Mouse (Mus musculus) intestine, postnatal 0 days (tissue): ENCODE measurements around the gene Lbhd1. TPM values are rescaled to one million over a fixed set of nuclear protein-coding genes. Genes with fewer than 3 reads are reported as not detected.

ENCODE experiments used
- ATAC-seq: fragments of 200-750 bp; cut with Nextera tagmentation; 2 replicates; pipeline ENCODE4 v1.8.0; 2017; ENCODE audit warnings: mild to moderate bottlenecking, moderate TSS enrichment, moderate library complexity
- H3K27ac ChIP-seq: fragments of 300-500 bp; sonication (generic); 2 replicates; pipeline ENCODE4 v1.5.1; 2014; ENCODE audit warnings: mild to moderate bottlenecking, low read depth, low read length, moderate library complexity
- H3K27me3 ChIP-seq: fragments of 300-500 bp; sonication (generic); replicated peaks from 2 replicates; pipeline ENCODE4 v1.6.1; 2014; ENCODE audit warnings: low read length, mixed read lengths; ENCODE audit not compliant: control insufficient read depth, insufficient read depth
- H3K36me3 ChIP-seq: fragments of 300-500 bp; sonication (generic); 2 replicates; pipeline ENCODE4 v1.6.1; 2014; ENCODE audit warnings: mild to moderate bottlenecking, moderate library complexity; ENCODE audit not compliant: control insufficient read depth, insufficient read depth
- H3K4me1 ChIP-seq: fragments of 300-500 bp; sonication (generic); replicated peaks from 2 replicates; pipeline ENCODE4 v1.6.1; 2014; ENCODE audit warnings: antibody characterized with exemption, low read length, mixed read lengths; ENCODE audit not compliant: control insufficient read depth, insufficient read depth
- H3K4me2 ChIP-seq: fragments of 300-500 bp; sonication (generic); replicated peaks from 2 replicates; pipeline ENCODE4 v1.6.1; 2014; ENCODE audit warnings: low read depth, mild to moderate bottlenecking, moderate library complexity
- H3K4me3 ChIP-seq: fragments of 300-500 bp; sonication (generic); 2 replicates; pipeline ENCODE4 v1.5.1; 2014; ENCODE audit warnings: low read depth, low read length
- H3K9ac ChIP-seq: fragments of 300-500 bp; sonication (generic); 2 replicates; pipeline ENCODE4 v1.6.1; 2014; ENCODE audit warnings: mild to moderate bottlenecking, low read depth, low read length
- H3K9me3 ChIP-seq: fragments of 300-500 bp; sonication (generic); 2 replicates; pipeline ENCODE4 v1.6.1; 2016; ENCODE audit warnings: mixed run types; ENCODE audit not compliant: control insufficient read depth
- CTCF ChIP-seq: sonication (generic); IDR thresholded peaks from 2 replicates; pipeline ENCODE4 v1.5.1; 2016; ENCODE audit warnings: low read depth, mild to moderate bottlenecking, control low read depth, antibody characterized with exemption, moderate library complexity
- WGBS: fragments of 180-500 bp; shearing (Covaris S2); extraction: QIAGEN DNeasy Blood & Tissue Kit; methylation state at CpG from one replicate; pipeline ENCODE4 v1.1.7; 2014; 5-methylcytosine and 5-hydroxymethylcytosine counted together
- microRNA-seq: library from miRNA; unstranded; fragments of <30 nt; microRNA quantifications from one replicate; pipeline ENCODE4, GENCODE M21; 2016
- polyA plus RNA-seq: library from polyadenylated mRNA; unstranded; fragments of >200 nt; fragmentation: Nextera tagmentation; extraction: Ambion mirVana; gene quantifications from 2 replicates; pipeline ENCODE4 v1.2.1, GENCODE M21; 2015

The Lbhd1 gene
- polyA plus RNA-seq, 1 experiment from 2014 or later = 44.6 TPM

- H3K27ac ChIP-seq = peak within 1 kb of the TSS; percentile 98
- H3K4me2 ChIP-seq = peak within 1 kb of the TSS; percentile 81
- TF ChIP-seq CTCF = peak; percentile 51
- H3K36me3 ChIP-seq = peaks cover 43% of the 10 kb centered on the region
- no peaks in the 10 kb centered on the region; the same call in 1 of the 2 replicates for H3K4me1 ChIP-seq
- peak within 1 kb of the TSS; percentile 98 for H3K9ac ChIP-seq
- ATAC-seq = peak; percentile 94
- no peaks in the 10 kb centered on the region for H3K9me3 ChIP-seq
- under 1% methylated on average over 64 of the region's 64 CpGs for WGBS
- peak within 1 kb of the TSS; percentile 83 for H3K4me3 ChIP-seq
- no peaks in the 10 kb centered on the region for H3K27me3 ChIP-seq
Measured at GRCm38 (mm10) chr19:8941515-8942217, 58.1 kb downstream of the Lbhd1 start, which contains the start of gene Mta2. TSS of gene Mta2 (plus strand) at chr19:8941875.

Small RNAs within 50 kb of the gene (microRNA-seq; reads per million reads assigned to microRNA genes)
- gene Mir5136 = not detected

Other genes starting within 250 kb of the Lbhd1 start
- 0.78 and 0.98 TPM in 2 replicates for gene Chrm1, start 219.9 kb upstream of the Lbhd1 start, polyA plus RNA-seq
- 237 and 283 TPM in 2 replicates for gene Slc3a2, start 160.4 kb upstream of the Lbhd1 start, polyA plus RNA-seq
- 32.8 and 33.4 TPM in 2 replicates for gene Wdr74, start 147.9 kb upstream of the Lbhd1 start, polyA plus RNA-seq
- gene 1700092M07Rik, start 143.0 kb upstream of the Lbhd1 start, polyA plus RNA-seq = 0.50 and 0.56 TPM in 2 replicates
- 83.4 and 89.2 TPM in 2 replicates for gene Stx5a, start 142.3 kb upstream of the Lbhd1 start, polyA plus RNA-seq
- gene Nxf1, start 126.7 kb upstream of the Lbhd1 start, polyA plus RNA-seq = 54.5 and 57.2 TPM in 2 replicates
- gene Tmem223, start 112.7 kb upstream of the Lbhd1 start, polyA plus RNA-seq = 136 and 137 TPM in 2 replicates
- 93.5 and 97.4 TPM in 2 replicates for gene Tmem179b, start 109.3 kb upstream of the Lbhd1 start, polyA plus RNA-seq
- 12.0 and 13.2 TPM in 2 replicates for gene Taf6l, start 97.3 kb upstream of the Lbhd1 start, polyA plus RNA-seq
- gene Polr2g, start 85.2 kb upstream of the Lbhd1 start, polyA plus RNA-seq = 114 and 115 TPM in 2 replicates
- 1.9 and 2.0 TPM in 2 replicates for gene Zbtb3, start 81.2 kb upstream of the Lbhd1 start, polyA plus RNA-seq
- gene Ttc9c, start 64.4 kb upstream of the Lbhd1 start, polyA plus RNA-seq = 18.2 and 19.9 TPM in 2 replicates
- 5.4 and 6.0 TPM in 2 replicates for gene Hnrnpul2, start 63.7 kb upstream of the Lbhd1 start, polyA plus RNA-seq
- not detected in 2 replicates for gene AC129217.1, start 54.0 kb upstream of the Lbhd1 start, polyA plus RNA-seq
- gene Bscl2, start 46.3 kb upstream of the Lbhd1 start, polyA plus RNA-seq = 43.2 and 47.2 TPM in 2 replicates
- 9.4 and 10.9 TPM in 2 replicates for gene Gng3, start 44.5 kb upstream of the Lbhd1 start, polyA plus RNA-seq
- gene Lrrn4cl, start 33.0 kb upstream of the Lbhd1 start, polyA plus RNA-seq = 2.2 TPM in 2 replicates
- 170 and 180 TPM in 2 replicates for gene Ubxn1, start 12.2 kb upstream of the Lbhd1 start, polyA plus RNA-seq
- 65.4 and 67.9 TPM in 2 replicates for gene Uqcc3, start 2.8 kb upstream of the Lbhd1 start, polyA plus RNA-seq
- not detected in 2 replicates for gene Gm49403, start 198 bp downstream of the Lbhd1 start, polyA plus RNA-seq
- gene 1810009A15Rik, start 5.1 kb downstream of the Lbhd1 start, polyA plus RNA-seq = 54.5 and 55.6 TPM in 2 replicates
- gene Gm49416, start 5.2 kb downstream of the Lbhd1 start, polyA plus RNA-seq = not detected in 2 replicates
- gene Ints5, start 9.3 kb downstream of the Lbhd1 start, polyA plus RNA-seq = 14.5 and 16.1 TPM in 2 replicates
- 41.4 and 42.3 TPM in 2 replicates for gene Ganab, start 14.3 kb downstream of the Lbhd1 start, polyA plus RNA-seq
- gene B3gat3, start 36.6 kb downstream of the Lbhd1 start, polyA plus RNA-seq = 36.6 and 37.5 TPM in 2 replicates
- 6.3 and 6.7 TPM in 2 replicates for gene Rom1, start 45.6 kb downstream of the Lbhd1 start, polyA plus RNA-seq
- gene Eml3, start 45.8 kb downstream of the Lbhd1 start, polyA plus RNA-seq = 12.0 and 13.6 TPM in 2 replicates
- 53.1 and 54.1 TPM in 2 replicates for gene Mta2, start 58.1 kb downstream of the Lbhd1 start, polyA plus RNA-seq
- gene Tut1, start 70.1 kb downstream of the Lbhd1 start, polyA plus RNA-seq = 10.7 and 11.1 TPM in 2 replicates
- gene Eef1g, start 83.3 kb downstream of the Lbhd1 start, polyA plus RNA-seq = 164 and 168 TPM in 2 replicates
- gene Ahnak, start 105.6 kb downstream of the Lbhd1 start, polyA plus RNA-seq = 26.2 and 30.1 TPM in 2 replicates
- not detected in 2 replicates for gene Scgb1a1, start 204.2 kb downstream of the Lbhd1 start, polyA plus RNA-seq